Mouse (Mus musculus) heart, adult 2 months (tissue): ENCODE data around the gene Olfr740.

ENCODE experiments used
- CTCF ChIP-seq: fragments of 200-600 bp; IDR thresholded peaks from 2 replicates; pipeline ENCODE4 v1.8.1; 2022; ENCODE audit warnings: antibody characterized with exemption, mild to moderate bottlenecking, moderate library complexity
- EP300 ChIP-seq: fragments of 200-500 bp; IDR thresholded peaks from 2 replicates; pipeline ENCODE4 v1.6.1; 2011; ENCODE audit warnings: low read depth, low read length, control low read depth; ENCODE audit not compliant: insufficient read depth
- POLR2A ChIP-seq: fragments of 200-500 bp; IDR thresholded peaks from 2 replicates; pipeline ENCODE4 v1.6.1; 2011; ENCODE audit warnings: mild to moderate bottlenecking, low read depth, low read length, control low read depth; ENCODE audit not compliant: insufficient read depth

DNA sequence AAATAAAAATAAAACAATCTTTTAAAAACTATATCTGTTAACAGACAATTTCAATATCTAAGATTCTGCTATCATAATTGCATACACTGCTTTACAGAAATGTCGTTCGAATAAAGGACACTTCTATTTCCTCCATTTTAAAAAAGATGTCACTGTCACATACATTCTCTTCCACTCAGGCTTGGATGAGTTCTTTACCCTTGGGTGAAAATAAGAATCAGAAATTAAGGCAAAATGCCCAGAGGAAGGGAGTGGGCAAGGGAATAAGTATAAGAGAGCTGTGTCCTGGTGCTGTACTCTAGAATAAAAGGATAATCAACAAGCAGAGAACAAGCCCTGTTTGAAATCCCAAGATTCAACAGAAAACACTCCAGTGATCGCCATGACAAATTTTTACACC, at the start of gene Olfr740:
- TF ChIP-seq CTCF (no peak), POLR2A (no peak), EP300 (no peak)
